Mouse (Mus musculus): ENCODE results near the gene Zfp277.

GRCm38 (mm10) chr12:40447561-40448355, 2.1 kb upstream of the Zfp277 start:
- no peak for TF ChIP-seq GATA1 (IDR thresholded peaks at IDR 0.05; ENCODE audit: borderline replicate concordance, low read length)
- no peak for TF ChIP-seq FLI1 (IDR thresholded peaks at IDR 0.05; ENCODE audit: low read length)
